9 mouse cellular contexts compared by ENCODE assay signal in genomic region chr7:28932421-28933041, GRCm38 (mm10). TPM values are rescaled to one million over a fixed set of nuclear protein-coding genes. Genes with fewer than 3 reads are reported as not detected.
DNase-seq lines count a peak whose midpoint lies in the region; ATAC-seq and TF ChIP-seq lines count a peak whose summit lies in the region.
"Had no signal": no experiment of that assay in that cellular context is flagged by ENCODE, and none has a peak within 500 bp of the region (broad histone marks: within the 10 kb centered on the region; RNA-seq: fewer than 3 reads in every experiment).

No protein-coding gene starts in this region.

- no peaks in the 10 kb centered on the region for H3K27me3 ChIP-seq in heart, embryonic 10.5 days (ENCODE audit: insufficient read depth, poor library complexity, severe bottlenecking)
- no peaks in the 10 kb centered on the region for H3K27me3 ChIP-seq in MEL (ENCODE audit: control insufficient read depth in 1 of 2, insufficient read depth in 2 of 2, low read length in 2 of 2)
- H3K27me3 ChIP-seq in hindbrain, embryonic 14.5 days (ENCODE audit: control insufficient read depth, insufficient read depth, low read length), result no peaks in the 10 kb centered on the region
- H3K27me3 ChIP-seq in midbrain, embryonic 15.5 days (replicated peaks), result no peaks in the 10 kb centered on the region

- no peak for TF ChIP-seq RAD21 in MEL (IDR thresholded peaks at IDR 0.05; ENCODE audit: low read depth, low read length)

- peak in 1 of 3 experiments; percentile 9; a peak in 1 of 6 replicates for TF ChIP-seq CTCF in MEL (IDR thresholded peaks at IDR 0.05 in 2 of 3, conservative IDR thresholded peaks at IDR 0.05 in 1 of 3; ENCODE audit: control insufficient read depth in 1 of 3, insufficient read depth in 1 of 3, low read depth in 2 of 3, low read length in 3 of 3, poor library complexity in 1 of 3, severe bottlenecking in 1 of 3)

- 57% methylated on average over 6 of the region's 6 CpGs for WGBS in heart, embryonic 10.5 days
- 87% methylated on average over 6 of the region's 6 CpGs for WGBS in hindbrain, embryonic 14.5 days
- WGBS in midbrain, embryonic 15.5 days, result 82% methylated on average over 6 of the region's 6 CpGs

- no peak for TF ChIP-seq POLR2A in MEL (IDR thresholded peaks at IDR 0.05; ENCODE audit: control insufficient read depth in 1 of 2, insufficient read depth in 1 of 2, low read depth in 1 of 2, low read length in 2 of 2, poor library complexity in 1 of 2)

- H3K27ac ChIP-seq in heart, embryonic 10.5 days, result peak overlapping the region; percentile 72
- H3K27ac ChIP-seq in MEL (ENCODE audit: control insufficient read depth, low read depth, low read length), result no peak overlapping the region
- H3K27ac ChIP-seq in hindbrain, embryonic 14.5 days, result no peak overlapping the region
- no peak overlapping the region for H3K27ac ChIP-seq in midbrain, embryonic 15.5 days

- no peak overlapping the region for H3K4me2 ChIP-seq in hindbrain, embryonic 14.5 days (replicated peaks)
- H3K4me2 ChIP-seq in midbrain, embryonic 15.5 days, result no peak overlapping the region

- H3K4me3 ChIP-seq in heart, embryonic 10.5 days, result no peak overlapping the region
- H3K4me3 ChIP-seq in MEL (ENCODE audit: control insufficient read depth in 1 of 2, insufficient read depth in 1 of 2, low read depth in 2 of 2, low read length in 2 of 2), result no peak overlapping the region
- H3K4me3 ChIP-seq in hindbrain, embryonic 14.5 days (replicated peaks; ENCODE audit: low read length), result no peak overlapping the region
- no peak overlapping the region for H3K4me3 ChIP-seq in midbrain, embryonic 15.5 days

- intact Hi-C loops in heart, postnatal 10 days (cut with DNase I), result no loop called here

- TF ChIP-seq EP300 in MEL (IDR thresholded peaks at IDR 0.05; ENCODE audit: low read depth in 1 of 2, low read length in 2 of 2), result no peak

- H3K9ac ChIP-seq in MEL (ENCODE audit: control insufficient read depth, low read depth, low read length, poor library complexity, severe bottlenecking), result no peak overlapping the region
- no peak overlapping the region for H3K9ac ChIP-seq in hindbrain, embryonic 14.5 days
- no peak overlapping the region for H3K9ac ChIP-seq in midbrain, embryonic 15.5 days

- peaks cover 39% of the 10 kb centered on the region for H3K79me2 ChIP-seq in MEL (ENCODE audit: control insufficient read depth, insufficient read depth, low read length, poor library complexity)

- no peaks in the 10 kb centered on the region for H3K9me3 ChIP-seq in heart, embryonic 10.5 days
- no peaks in the 10 kb centered on the region for H3K9me3 ChIP-seq in MEL (replicated peaks; ENCODE audit: insufficient read depth, low read length)
- no peaks in the 10 kb centered on the region for H3K9me3 ChIP-seq in hindbrain, embryonic 14.5 days (ENCODE audit: control insufficient read depth, low read length)
- H3K9me3 ChIP-seq in midbrain, embryonic 15.5 days, result no peaks in the 10 kb centered on the region

- H3K4me1 ChIP-seq in heart, embryonic 10.5 days, result peaks cover 81% of the 10 kb centered on the region
- peaks cover 0 to 4% of the 10 kb centered on the region in 2 experiments; a peak in 1 of 4 replicates for H3K4me1 ChIP-seq in MEL (ENCODE audit: control insufficient read depth in 1 of 2, insufficient read depth in 2 of 2, low read length in 2 of 2)
- peaks cover 5% of the 10 kb centered on the region; the same call in 1 of the 2 replicates for H3K4me1 ChIP-seq in hindbrain, embryonic 14.5 days (replicated peaks; ENCODE audit: control insufficient read depth, insufficient read depth, low read length)
- H3K4me1 ChIP-seq in midbrain, embryonic 15.5 days, result peaks cover 6% of the 10 kb centered on the region; the same call in 1 of the 2 replicates

- H3K36me3 ChIP-seq in heart, embryonic 10.5 days, result peaks cover 23% of the 10 kb centered on the region
- peaks cover 4 to 6% of the 10 kb centered on the region in 2 experiments for H3K36me3 ChIP-seq in MEL (ENCODE audit: control insufficient read depth in 1 of 2, insufficient read depth in 2 of 2, low read length in 2 of 2)
- H3K36me3 ChIP-seq in hindbrain, embryonic 14.5 days (replicated peaks; ENCODE audit: control insufficient read depth, insufficient read depth), result no peaks in the 10 kb centered on the region
- no peaks in the 10 kb centered on the region for H3K36me3 ChIP-seq in midbrain, embryonic 15.5 days (replicated peaks)

- no peak for ATAC-seq in hindbrain, embryonic 14.5 days (ENCODE audit: low FRiP score)
- ATAC-seq in midbrain, embryonic 15.5 days (replicated peaks), result no peak

- no peak for DNase-seq in heart, embryonic 10.5 days (ENCODE audit: low spot score)
- DNase-seq in heart, postnatal 10 days, result no peak
- DNase-seq in MEL (ENCODE audit: low read depth, low spot score), result peak; percentile 43
- DNase-seq in induced T-regulatory cell, adult 2 months (ENCODE audit: low read depth), result peak; percentile 37
- peak; percentile 58 to 59 for DNase-seq in lung, postnatal 4 days
- no peak for DNase-seq in hindbrain, embryonic 14.5 days (ENCODE audit: low spot score)
- DNase-seq in layer of hippocampus, postnatal 14 days (ENCODE audit: low spot score in 2 of 2), result no peak
- DNase-seq: midbrain, embryonic 14.5 days had no signal

TF ChIP-seq in MEL, 35 proteins besides CTCF, POLR2A, EP300 and RAD21:
- TF ChIP-seq MAX (IDR thresholded peaks at IDR 0.05; ENCODE audit: low read length) (no peak), MYB (IDR thresholded peaks at IDR 0.05; ENCODE audit: low read depth, low read length) (no peak), ZC3H11A (IDR thresholded peaks at IDR 0.05; ENCODE audit: low read depth, low read length) (no peak), MEF2A (IDR thresholded peaks at IDR 0.05; ENCODE audit: extremely low read depth, insufficient replicate concordance, low read depth, low read length, poor library complexity, severe bottlenecking) (no peak), BHLHE40 (IDR thresholded peaks at IDR 0.05; ENCODE audit: borderline replicate concordance, low read depth, low read length) (no peak), MAZ (IDR thresholded peaks at IDR 0.05; ENCODE audit: low read depth, low read length) (no peak)

RNA-seq across cellular contexts. Expression of gene Actn4, which starts 29.6 kb away (rescaled TPM):
- polyA plus RNA-seq in heart, embryonic 10.5 days (2016; fragmentation: Nextera tagmentation; extraction: Ambion mirVana), result 319 and 371 TPM in 2 replicates
- 100 to 1,000 TPM; 173 to 174 TPM for total RNA-seq in heart, postnatal 10 days (2021)
- 60.5 and 66.3 TPM in 2 replicates for total RNA-seq in MEL (2012; rRNA removed)
- 100 to 1,000 TPM in 1 of 2 experiments, not detected in 1; 267 TPM for polyA plus RNA-seq in MEL (2012; ENCODE audit: insufficient read depth in 1 of 2, insufficient read length in 2 of 2, low read depth in 1 of 2, low replicate concordance in 2 of 2, missing spikeins in 1 of 2)
- polyA plus RNA-seq in hindbrain, embryonic 14.5 days (2014; fragmentation: Nextera tagmentation; extraction: Ambion mirVana), result 133 and 147 TPM in 2 replicates
- total RNA-seq in layer of hippocampus, postnatal 14 days (2021), result 100 to 1,000 TPM; 123 to 132 TPM
- polyA plus RNA-seq in midbrain, embryonic 15.5 days (2015; fragmentation: Nextera tagmentation; extraction: Ambion mirVana), result 140 and 143 TPM in 2 replicates

RNA-seq across cellular contexts. Expression of gene Eif3k, which starts 49.1 kb away (rescaled TPM):
- 289 and 329 TPM in 2 replicates for polyA plus RNA-seq in heart, embryonic 10.5 days (2016; fragmentation: Nextera tagmentation; extraction: Ambion mirVana)
- 100 to 1,000 TPM; 185 to 188 TPM for total RNA-seq in heart, postnatal 10 days (2021)
- 525 and 545 TPM in 2 replicates for total RNA-seq in MEL (2012; rRNA removed)
- polyA plus RNA-seq in MEL (2012; ENCODE audit: insufficient read depth in 1 of 2, insufficient read length in 2 of 2, low read depth in 1 of 2, low replicate concordance in 2 of 2, missing spikeins in 1 of 2), result 100 to 1,000 TPM in 1 of 2 experiments, not detected in 1; 671 TPM
- polyA plus RNA-seq in hindbrain, embryonic 14.5 days (2014; fragmentation: Nextera tagmentation; extraction: Ambion mirVana), result 291 and 321 TPM in 2 replicates
- 100 to 1,000 TPM; 159 to 164 TPM for total RNA-seq in layer of hippocampus, postnatal 14 days (2021)
- polyA plus RNA-seq in midbrain, embryonic 15.5 days (2015; fragmentation: Nextera tagmentation; extraction: Ambion mirVana), result 269 and 284 TPM in 2 replicates

RNA-seq across cellular contexts. Expression of gene Map4k1, which starts 49.3 kb away (rescaled TPM):
- polyA plus RNA-seq in heart, embryonic 10.5 days (2016; fragmentation: Nextera tagmentation; extraction: Ambion mirVana), result 9.9 and 14.3 TPM in 2 replicates
- 1 to 10 TPM; 2.0 to 2.2 TPM for total RNA-seq in heart, postnatal 10 days (2021)
- total RNA-seq in MEL (2012; rRNA removed), result 17.3 and 19.3 TPM in 2 replicates
- 10 to 100 TPM in 1 of 2 experiments, not detected in 1; 50.8 TPM for polyA plus RNA-seq in MEL (2012; ENCODE audit: insufficient read depth in 1 of 2, insufficient read length in 2 of 2, low read depth in 1 of 2, low replicate concordance in 2 of 2, missing spikeins in 1 of 2)
- polyA plus RNA-seq in hindbrain, embryonic 14.5 days (2014; fragmentation: Nextera tagmentation; extraction: Ambion mirVana), result 8.6 and 10.4 TPM in 2 replicates
- 1 to 10 TPM; 2.7 to 4.1 TPM for total RNA-seq in layer of hippocampus, postnatal 14 days (2021)
- 8.5 and 11.4 TPM in 2 replicates for polyA plus RNA-seq in midbrain, embryonic 15.5 days (2015; fragmentation: Nextera tagmentation; extraction: Ambion mirVana)

RNA-seq across cellular contexts. Expression of gene Capn12, which starts 51.3 kb away (rescaled TPM):
- 0.20 and 0.34 TPM in 2 replicates for polyA plus RNA-seq in heart, embryonic 10.5 days (2016; fragmentation: Nextera tagmentation; extraction: Ambion mirVana)
- under 1 TPM; 0.26 to 0.47 TPM for total RNA-seq in heart, postnatal 10 days (2021)
- total RNA-seq in MEL (2012; rRNA removed), result 0.19 TPM in 1 of 2 replicates, not detected in the other
- not detected for polyA plus RNA-seq in MEL (2012; ENCODE audit: insufficient read depth in 1 of 2, insufficient read length in 2 of 2, low read depth in 1 of 2, low replicate concordance in 2 of 2, missing spikeins in 1 of 2)
- polyA plus RNA-seq in hindbrain, embryonic 14.5 days (2014; fragmentation: Nextera tagmentation; extraction: Ambion mirVana), result 0.09 and 0.24 TPM in 2 replicates
- total RNA-seq in layer of hippocampus, postnatal 14 days (2021), result 1 to 10 TPM in 1 of 2 experiments, under 1 TPM in 1; 0.67 to 1.3 TPM
- polyA plus RNA-seq in midbrain, embryonic 15.5 days (2015; fragmentation: Nextera tagmentation; extraction: Ambion mirVana), result 0.33 and 0.52 TPM in 2 replicates

Comparison
In these comparisons a context has a peak if more than half of its experiments do, and no peak if none do; other contexts are left out.
1. DNase-seq: peak in MEL (single experiment), induced T-regulatory cell, adult 2 months (single experiment) and lung, postnatal 4 days (2 of 2); none in heart, embryonic 10.5 days (single experiment), heart, postnatal 10 days (0 of 2), hindbrain, embryonic 14.5 days (single experiment) and layer of hippocampus, postnatal 14 days (0 of 2).